ENCODE assay signal across 20 mouse cellular contexts in genomic region chr16:82038616-82039015, GRCm38 (mm10).
DNase-seq lines count a peak whose midpoint lies in the region; ATAC-seq and TF ChIP-seq lines count a peak whose summit lies in the region.
"Had no signal": no experiment of that assay in that cellular context is flagged by ENCODE, and none has a peak within 500 bp of the region (broad histone marks: within the 10 kb centered on the region; RNA-seq: fewer than 3 reads in every experiment).

No protein-coding gene starts in this region.

- no peak overlapping the region for H3K9ac ChIP-seq in lung, embryonic 14.5 days
- H3K9ac ChIP-seq in forebrain, embryonic 14.5 days (ENCODE audit: low read length) = no peak overlapping the region
- H3K9ac ChIP-seq in neural tube, embryonic 15.5 days (replicated peaks) = no peak overlapping the region
- H3K9ac ChIP-seq: embryonic facial prominence, embryonic 15.5 days; heart, embryonic 12.5 days; hindbrain, embryonic 14.5 days had no signal

- H3K4me1 ChIP-seq in lung, embryonic 14.5 days (ENCODE audit: insufficient read depth) = no peaks in the 10 kb centered on the region
- no peaks in the 10 kb centered on the region for H3K4me1 ChIP-seq in forebrain, embryonic 14.5 days (ENCODE audit: control insufficient read depth, insufficient read depth, low read length)
- no peaks in the 10 kb centered on the region for H3K4me1 ChIP-seq in neural tube, embryonic 15.5 days
- H3K4me1 ChIP-seq: embryonic facial prominence, embryonic 15.5 days; heart, embryonic 12.5 days; hindbrain, embryonic 10.5 days had no signal

- ATAC-seq in lung, embryonic 14.5 days (ENCODE audit: insufficient read depth) = no peak
- peak; percentile 42; the same call in 1 of the 2 replicates for ATAC-seq in forebrain, embryonic 14.5 days
- no peak for ATAC-seq in neural tube, embryonic 15.5 days (ENCODE audit: low FRiP score)
- ATAC-seq: intestine, embryonic 16.5 days had no signal

- H3K27ac ChIP-seq in lung, embryonic 14.5 days (ENCODE audit: low read depth) = no peak overlapping the region
- no peak overlapping the region for H3K27ac ChIP-seq in forebrain, embryonic 14.5 days (ENCODE audit: low read depth, low read length)
- H3K27ac ChIP-seq in neural tube, embryonic 15.5 days (replicated peaks) = no peak overlapping the region
- H3K27ac ChIP-seq: embryonic facial prominence, embryonic 15.5 days; gastrocnemius, adult 2 months; hindbrain, embryonic 10.5 days; hindbrain, embryonic 14.5 days had no signal

- H3K36me3 ChIP-seq in lung, embryonic 14.5 days (ENCODE audit: insufficient read depth) = no peaks in the 10 kb centered on the region
- no peaks in the 10 kb centered on the region for H3K36me3 ChIP-seq in forebrain, embryonic 14.5 days (ENCODE audit: control insufficient read depth, insufficient read depth, low read length)
- H3K36me3 ChIP-seq in neural tube, embryonic 15.5 days = no peaks in the 10 kb centered on the region
- H3K36me3 ChIP-seq: embryonic facial prominence, embryonic 15.5 days; heart, embryonic 12.5 days; hindbrain, embryonic 10.5 days had no signal

- H3K4me3 ChIP-seq in lung, embryonic 14.5 days (ENCODE audit: low read depth, low read length) = no peak overlapping the region
- H3K4me3 ChIP-seq in forebrain, embryonic 14.5 days (ENCODE audit: low read depth, low read length) = no peak overlapping the region
- no peak overlapping the region for H3K4me3 ChIP-seq in neural tube, embryonic 15.5 days (replicated peaks)
- H3K4me3 ChIP-seq: embryonic facial prominence, embryonic 15.5 days; erythroblast, embryonic 14.5 days; gastrocnemius, adult 2 months; heart, embryonic 12.5 days; hindbrain, embryonic 10.5 days had no signal

- no peak for TF ChIP-seq CTCF in lung, embryonic 14.5 days (IDR thresholded peaks at IDR 0.05; ENCODE audit: low read depth)

- H3K27me3 ChIP-seq in lung, embryonic 14.5 days (ENCODE audit: insufficient read depth, low read length) = no peaks in the 10 kb centered on the region
- no peaks in the 10 kb centered on the region for H3K27me3 ChIP-seq in forebrain, embryonic 14.5 days (replicated peaks; ENCODE audit: control insufficient read depth, insufficient read depth, low read length)
- no peaks in the 10 kb centered on the region for H3K27me3 ChIP-seq in neural tube, embryonic 15.5 days (replicated peaks)
- H3K27me3 ChIP-seq: embryonic facial prominence, embryonic 15.5 days; heart, embryonic 12.5 days had no signal

- WGBS in lung, embryonic 14.5 days = 72% methylated on average over 3 of the region's 3 CpGs
- 49% methylated on average over 3 of the region's 3 CpGs for WGBS in forebrain, embryonic 14.5 days
- 97% methylated on average over 3 of the region's 3 CpGs for WGBS in neural tube, embryonic 15.5 days

- no peak overlapping the region for H3K4me2 ChIP-seq in lung, embryonic 14.5 days
- H3K4me2 ChIP-seq in forebrain, embryonic 14.5 days (ENCODE audit: low read length) = no peak overlapping the region
- no peak overlapping the region for H3K4me2 ChIP-seq in neural tube, embryonic 15.5 days
- H3K4me2 ChIP-seq: embryonic facial prominence, embryonic 15.5 days; heart, embryonic 12.5 days; hindbrain, embryonic 14.5 days had no signal

- peak; percentile 16 for DNase-seq in layer of hippocampus, adult 11-12 months (ENCODE audit: low spot score)
- no peak for DNase-seq in layer of hippocampus, postnatal 10 days (ENCODE audit: low spot score in 2 of 2)
- peak; percentile 4 for DNase-seq in lung, embryonic 14.5 days
- DNase-seq in lung, postnatal 14 days = no peak
- peak; percentile 17 for DNase-seq in forebrain, embryonic 14.5 days (ENCODE audit: low spot score)
- DNase-seq in telencephalon, adult 2 months (ENCODE audit: low read depth, low spot score) = peak; percentile 17
- no peak for DNase-seq in cerebellum, adult 11-12 months
- DNase-seq: adrenal gland, postnatal 10 days; cerebellum, adult 8-10 months; cerebellum, postnatal 14 days; embryo, embryonic 11 days; gastrocnemius, adult 2 months; gastrocnemius, postnatal 25 days had no signal

- no peaks in the 10 kb centered on the region for H3K9me3 ChIP-seq in lung, embryonic 14.5 days (ENCODE audit: low read depth, low read length)
- no peaks in the 10 kb centered on the region for H3K9me3 ChIP-seq in forebrain, embryonic 14.5 days (replicated peaks; ENCODE audit: control insufficient read depth, low read length)
- no peaks in the 10 kb centered on the region for H3K9me3 ChIP-seq in neural tube, embryonic 15.5 days (replicated peaks)
- H3K9me3 ChIP-seq: embryonic facial prominence, embryonic 15.5 days; heart, embryonic 12.5 days; hindbrain, embryonic 10.5 days had no signal

Comparison
In these comparisons a context has a peak if more than half of its experiments do, and no peak if none do; other contexts are left out.
1. DNase-seq: peak in layer of hippocampus, adult 11-12 months (single experiment), lung, embryonic 14.5 days (single experiment), forebrain, embryonic 14.5 days (single experiment) and telencephalon, adult 2 months (single experiment); none in layer of hippocampus, postnatal 10 days (0 of 2), lung, postnatal 14 days (single experiment) and cerebellum, adult 11-12 months (single experiment).